Mouse (Mus musculus): ENCODE measurements at regions not wholly inside any gene's neighbourhood (a gene's known extent, or its start where the extent isn't known, plus 50 kb on each side); places are given as distances from the start of the nearest gene placed in this dataset.
"Not testable (repeated sequence)": the region's sequence is repeated elsewhere in the genome, so short reads cannot be mapped to it uniquely, and the experiment has no call there.

DNA sequence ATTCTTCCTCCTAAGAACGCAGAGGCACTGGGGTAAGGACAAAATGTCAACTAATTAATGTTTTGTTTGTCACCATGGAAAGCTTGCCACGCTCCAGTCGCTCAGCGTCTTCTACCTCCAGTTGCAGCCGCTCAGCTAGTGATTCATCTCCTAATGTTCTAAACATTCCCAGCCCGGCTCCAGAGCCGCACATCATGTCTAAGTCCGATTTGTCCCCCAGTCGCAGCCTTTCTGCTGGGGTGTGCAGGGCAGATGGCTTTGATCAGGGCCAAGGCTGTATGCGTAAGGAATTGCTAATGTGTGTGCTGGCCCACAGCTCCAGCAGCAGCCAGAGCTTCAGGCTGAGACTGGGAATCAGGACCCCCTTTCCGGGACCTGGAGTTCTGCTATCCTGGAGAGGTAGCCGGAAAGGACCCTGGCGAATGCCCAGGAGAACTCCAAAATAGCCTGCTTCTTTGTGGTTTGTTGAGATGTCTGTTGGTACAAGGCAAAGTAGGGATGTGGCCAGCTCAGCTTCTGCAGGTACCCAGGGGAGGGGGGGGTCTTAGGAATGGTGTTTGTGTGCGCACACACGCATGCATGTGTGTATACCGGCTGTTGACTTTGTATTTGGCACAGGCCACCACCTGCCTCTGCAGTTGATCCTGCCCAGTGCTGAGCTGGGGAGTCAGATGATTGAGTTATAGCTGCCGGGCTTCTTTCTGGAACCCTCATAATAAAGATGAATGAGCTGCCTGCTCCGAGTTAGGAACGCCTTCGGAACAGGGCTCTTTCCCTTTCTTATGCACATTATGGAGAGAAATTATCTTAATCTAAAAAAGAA, 143.0 kb upstream of the Kcng1 start:
- DNase-seq (ENCODE audit: low spot score in 2 of 2): no peak

DNA sequence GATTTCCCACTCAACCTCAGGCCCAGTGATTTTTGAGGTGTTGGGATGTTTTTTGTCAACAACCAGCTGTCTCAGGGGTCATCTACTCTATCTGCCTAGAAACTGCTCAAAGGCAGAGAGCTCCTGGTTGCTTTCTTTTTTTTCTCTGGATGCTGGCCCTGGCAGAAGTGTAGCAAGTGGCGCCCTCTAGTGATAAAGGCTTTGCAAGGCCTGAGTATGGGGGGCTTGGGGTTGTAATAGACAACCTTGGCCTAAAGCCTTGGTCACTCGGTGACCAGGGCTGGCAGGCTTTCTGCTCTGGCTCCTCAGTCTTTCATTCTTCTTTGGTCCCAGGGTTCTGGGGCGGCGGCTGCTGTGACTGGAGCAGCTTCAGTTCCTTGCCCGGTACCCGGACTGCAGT, 142.0 kb upstream of the Kcng1 start:
- no peak for DNase-seq (ENCODE audit: low spot score in 2 of 2)

GRCm38 (mm10) chr2:168415140-168415539, 133.6 kb upstream of the Kcng1 start:
- DNase-seq (ENCODE audit: low spot score in 2 of 2): no peak

- no peak for DNase-seq (ENCODE audit: low spot score in 2 of 2)
Measured at GRCm38 (mm10) chr2:168414110-168414872, 132.8 kb upstream of the Kcng1 start.

GRCm38 (mm10) chr2:168412853-168413252, 131.3 kb upstream of the Kcng1 start:
- DNase-seq (ENCODE audit: low spot score in 2 of 2): peak in 1 of 2 experiments; percentile 21

GRCm38 (mm10) chr2:168402782-168403513, 121.4 kb upstream of the Kcng1 start:
- DNase-seq (ENCODE audit: low spot score in 2 of 2): no peak

DNA sequence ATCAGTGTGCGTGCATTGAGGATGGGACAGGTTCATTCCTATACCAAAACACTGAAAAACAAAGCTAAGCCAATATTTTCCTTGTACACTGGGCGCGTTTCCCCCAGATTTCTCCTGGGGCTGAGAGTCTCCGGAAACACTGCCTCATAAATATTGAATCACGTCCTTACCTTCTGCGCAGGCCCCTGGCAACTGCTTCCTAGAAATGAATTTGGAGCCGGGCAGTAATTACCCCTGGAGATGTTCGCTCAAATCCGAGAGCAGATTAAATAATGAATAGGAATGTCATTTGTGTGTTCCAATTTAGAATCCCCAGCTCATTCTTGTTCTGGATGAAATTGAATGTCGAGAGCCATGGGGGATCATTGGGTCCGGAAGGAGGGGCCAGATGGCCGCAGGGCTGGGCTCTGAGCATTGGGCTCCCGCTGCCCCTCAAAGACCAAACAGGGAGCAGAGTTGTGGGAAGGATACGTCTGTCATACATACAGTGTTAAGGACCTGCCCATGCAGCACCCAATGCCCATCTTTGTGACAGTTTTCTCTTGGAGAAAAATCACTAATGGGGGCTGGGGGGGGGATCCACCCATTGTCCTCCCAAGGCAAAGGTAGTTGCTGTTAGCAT, 117.7 kb upstream of the Kcng1 start:
- DNase-seq (ENCODE audit: low spot score in 2 of 2): no peak

DNA sequence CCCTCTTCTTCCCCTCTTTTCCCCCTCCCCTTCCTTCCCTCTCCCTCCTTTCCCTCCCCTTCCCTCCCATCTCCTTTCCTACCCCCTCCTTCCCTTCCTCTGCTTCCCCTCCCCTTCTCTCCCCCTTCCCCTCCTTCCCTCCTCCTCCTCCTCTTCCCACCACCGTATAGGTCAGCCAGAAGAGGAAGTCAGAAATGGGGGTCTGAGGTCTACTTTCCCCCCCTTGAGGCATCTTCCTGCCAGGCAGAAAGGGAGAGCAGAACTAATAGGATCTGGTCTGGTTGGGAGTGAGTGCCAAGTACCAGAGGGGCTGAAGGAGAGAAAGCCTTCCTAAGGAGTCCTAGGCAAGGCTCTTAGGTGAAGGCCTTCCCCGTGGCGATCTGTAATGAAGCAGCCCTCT, 114.8 kb upstream of the Kcng1 start:
- no peak for DNase-seq (ENCODE audit: low spot score in 2 of 2)

DNA sequence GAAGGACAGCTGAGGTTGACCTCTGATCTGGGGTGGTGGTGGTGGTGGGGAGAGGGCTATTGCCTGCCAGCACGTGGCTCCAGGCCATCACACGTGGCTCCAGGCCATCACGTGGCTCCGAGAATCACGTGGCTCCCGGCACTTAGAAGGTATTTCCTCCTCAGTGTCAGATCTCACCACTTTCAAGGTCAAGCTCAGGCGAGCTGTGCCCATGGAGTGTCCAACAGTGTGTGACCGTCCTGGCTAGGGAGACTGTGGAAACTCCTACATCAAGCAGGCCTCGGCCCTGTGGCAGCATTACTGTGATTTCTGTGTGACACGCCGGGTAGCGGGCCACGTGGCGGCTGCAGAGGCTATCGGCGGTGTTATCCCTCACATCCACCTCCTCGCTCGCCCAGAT, 111.8 kb upstream of the Kcng1 start:
- no peak for DNase-seq (ENCODE audit: low spot score in 2 of 2)

- not testable (repeated sequence) for DNase-seq (ENCODE audit: low spot score in 2 of 2)
Measured at GRCm38 (mm10) chr2:168392171-168392570, 110.6 kb upstream of the Kcng1 start.

DNA sequence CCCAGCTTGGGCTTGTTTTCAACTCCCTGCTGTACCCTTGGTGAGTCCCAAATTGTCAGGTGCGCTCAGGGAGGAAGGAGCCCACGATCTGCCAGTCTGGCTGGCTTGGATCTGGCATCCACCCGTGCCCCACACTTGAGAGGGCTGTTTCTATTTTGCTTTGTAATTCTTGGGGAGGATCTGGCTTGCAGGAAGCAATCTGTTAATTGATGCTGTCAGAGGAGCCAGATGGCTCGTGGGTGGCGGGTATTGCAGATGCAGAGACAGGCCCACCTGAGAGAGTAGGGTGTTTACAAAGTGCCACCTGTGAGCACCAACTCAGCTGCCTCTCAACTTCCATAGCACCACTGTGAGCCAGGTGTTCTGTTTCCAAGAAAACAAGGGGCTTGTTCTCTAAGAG, 99.1 kb upstream of the Kcng1 start:
- no peak for DNase-seq (ENCODE audit: low spot score in 2 of 2)

DNA sequence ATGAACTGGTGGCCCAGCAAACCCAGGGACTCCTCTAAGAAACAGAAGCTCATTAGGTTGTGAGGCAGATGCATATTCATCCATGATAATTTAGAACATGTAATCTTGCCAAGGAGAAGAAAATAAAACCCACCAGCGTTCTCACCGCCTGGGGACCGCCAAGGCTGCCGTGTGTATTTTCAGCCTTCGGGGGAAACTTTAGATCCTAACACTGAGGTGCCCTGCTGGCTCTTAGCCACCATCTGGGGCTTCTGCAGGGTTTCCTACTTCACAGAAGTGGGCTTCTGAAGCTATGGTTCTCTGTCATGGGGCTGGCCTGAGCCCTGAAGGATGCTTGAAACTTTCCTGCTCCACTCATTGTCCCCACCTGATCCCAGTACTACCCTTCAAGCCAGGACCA, 90.8 kb upstream of the Kcng1 start:
- no peak for DNase-seq (ENCODE audit: low spot score in 2 of 2)

GRCm38 (mm10) chr2:168371245-168371644, 89.7 kb upstream of the Kcng1 start:
- DNase-seq (ENCODE audit: low spot score in 2 of 2): no peak

DNA sequence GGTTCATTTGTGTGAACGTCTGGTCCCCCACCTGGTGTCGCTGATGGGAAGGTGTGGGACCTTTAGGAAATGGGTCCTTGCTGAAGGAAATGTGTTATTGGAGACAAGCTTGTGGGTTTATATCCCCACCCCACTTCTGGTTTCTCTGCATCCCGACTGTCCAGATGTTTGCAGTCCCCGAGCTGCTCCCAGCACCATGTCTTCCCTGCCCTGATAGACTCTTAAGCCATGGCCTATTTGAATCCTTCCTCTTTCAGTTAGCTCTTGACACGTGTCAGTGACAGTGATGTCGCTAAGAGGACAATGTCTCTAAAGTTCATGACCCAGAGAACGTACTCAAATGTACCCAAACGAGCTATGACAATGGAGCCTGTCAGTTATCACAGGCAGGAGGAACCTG, 77.7 kb upstream of the Kcng1 start:
- DNase-seq (ENCODE audit: low spot score in 2 of 2): no peak

DNA sequence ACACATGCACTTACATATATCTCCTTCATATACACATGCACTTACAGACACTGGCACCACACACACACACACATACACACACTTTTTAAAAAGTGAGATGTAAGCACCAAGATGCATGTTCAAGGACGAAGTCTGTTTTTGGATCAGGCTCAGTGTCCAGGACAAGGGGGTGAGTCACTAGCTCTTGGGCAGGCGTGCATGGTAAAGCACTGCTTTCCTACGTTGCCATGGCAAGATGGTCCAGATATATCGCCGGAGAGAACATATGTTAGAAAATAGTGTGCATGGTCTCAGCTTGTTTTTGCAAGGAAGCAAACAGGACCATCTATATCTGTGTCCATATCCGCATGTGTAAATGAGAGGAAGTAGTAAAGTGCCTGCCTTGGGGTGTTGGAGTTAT, 77.0 kb upstream of the Kcng1 start:
- DNase-seq (ENCODE audit: low spot score in 2 of 2): no peak

- no peak for DNase-seq (ENCODE audit: low spot score in 2 of 2)
Measured at GRCm38 (mm10) chr2:168357815-168358214, 76.3 kb upstream of the Kcng1 start.

DNA sequence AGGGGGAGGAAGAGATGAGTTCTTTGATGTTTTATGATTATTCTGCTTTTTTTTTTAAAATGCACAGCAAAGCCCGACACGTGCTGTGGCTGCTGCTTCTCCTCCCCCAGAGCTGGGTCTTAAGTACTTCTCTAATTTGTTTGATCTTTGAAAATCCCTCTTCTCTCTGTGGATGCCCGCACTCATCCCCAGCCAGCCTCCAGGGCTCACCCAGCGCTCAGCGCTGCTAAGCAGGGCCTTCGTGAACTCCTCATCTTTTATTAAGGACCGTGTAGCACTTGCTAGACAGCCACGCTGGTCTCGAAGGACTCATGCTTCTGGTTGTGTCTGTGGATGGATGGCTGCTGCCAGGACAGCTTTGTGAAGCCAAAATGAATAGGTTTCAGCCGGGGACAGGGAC, 72.9 kb upstream of the Kcng1 start:
- DNase-seq (ENCODE audit: low spot score in 2 of 2): no peak

DNA sequence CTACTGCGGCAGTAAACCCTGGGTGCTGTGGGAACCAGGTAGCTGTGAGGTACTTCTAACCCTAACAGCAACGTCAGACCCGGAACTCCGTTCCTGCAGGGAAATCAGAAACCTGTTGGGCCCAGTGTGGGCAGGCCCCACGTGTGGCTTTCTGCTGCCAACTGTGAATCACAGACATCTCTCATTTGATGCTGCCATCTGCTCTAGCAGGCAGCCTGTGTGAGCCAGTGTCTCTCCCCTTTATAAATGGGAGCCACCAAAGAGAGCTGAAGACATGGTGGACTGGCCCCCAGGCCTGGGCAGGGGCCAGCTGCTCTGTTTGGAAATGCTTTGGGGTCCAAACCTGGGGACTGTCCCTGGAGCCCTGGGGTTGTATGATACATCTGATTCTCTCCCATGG, 71.1 kb upstream of the Kcng1 start:
- DNase-seq (ENCODE audit: low spot score in 2 of 2): no peak

GRCm38 (mm10) chr2:168352194-168352593, 70.7 kb upstream of the Kcng1 start:
- DNase-seq (ENCODE audit: low spot score in 2 of 2): no peak

DNA sequence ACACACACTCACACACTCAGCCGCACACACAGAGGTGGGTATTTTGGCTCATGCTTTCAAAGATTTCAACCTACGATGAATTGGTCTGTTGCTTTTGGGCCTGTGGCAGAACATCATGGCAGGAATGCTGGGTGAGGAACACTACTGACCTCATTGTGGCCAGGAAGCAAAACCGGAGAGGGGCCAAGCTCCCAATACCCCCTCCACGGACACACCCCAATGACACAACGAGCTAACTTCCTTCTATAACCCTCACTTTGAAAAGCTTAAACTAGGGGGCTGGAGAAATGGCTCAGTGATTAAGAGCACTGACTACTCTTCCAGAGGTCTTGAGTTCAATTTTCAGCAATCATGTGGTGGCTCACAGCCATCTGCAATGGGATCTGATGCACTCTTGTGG, 63.8 kb upstream of the Kcng1 start:
- no peak for DNase-seq (ENCODE audit: low spot score in 2 of 2)

- DNase-seq (ENCODE audit: low spot score in 2 of 2): no peak
Measured at GRCm38 (mm10) chr2:168343705-168344104, 62.2 kb upstream of the Kcng1 start.

DNA sequence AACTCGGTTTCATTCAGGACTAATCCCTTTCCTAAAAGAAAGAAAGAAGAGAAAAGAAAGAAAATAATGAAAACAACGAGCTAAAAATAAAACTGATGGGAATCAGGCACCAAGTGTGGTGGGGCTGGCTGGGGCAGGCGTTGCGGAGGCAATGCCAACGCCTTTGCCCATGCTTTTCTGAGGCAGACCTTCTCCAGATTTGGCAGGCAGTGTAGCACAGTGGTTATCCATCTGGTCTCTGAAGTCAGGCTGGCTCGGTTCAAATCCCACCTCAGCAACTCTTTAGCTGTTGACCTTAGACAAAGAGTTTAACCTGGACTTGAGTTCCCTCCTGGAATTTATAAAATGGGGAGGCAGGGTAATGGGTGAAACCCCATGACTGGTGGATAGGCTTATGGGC, 57.3 kb upstream of the Kcng1 start:
- no peak for DNase-seq (ENCODE audit: low spot score in 2 of 2)
